Mouse (Mus musculus) thymus, postnatal 4 days (tissue): Measurements from ENCODE around the gene Tubg2.

Experiments
- DNase-seq: peaks from one replicate; pipeline ENCODE4 v3.0.0; 2021

Tubg2 gene

DNA sequence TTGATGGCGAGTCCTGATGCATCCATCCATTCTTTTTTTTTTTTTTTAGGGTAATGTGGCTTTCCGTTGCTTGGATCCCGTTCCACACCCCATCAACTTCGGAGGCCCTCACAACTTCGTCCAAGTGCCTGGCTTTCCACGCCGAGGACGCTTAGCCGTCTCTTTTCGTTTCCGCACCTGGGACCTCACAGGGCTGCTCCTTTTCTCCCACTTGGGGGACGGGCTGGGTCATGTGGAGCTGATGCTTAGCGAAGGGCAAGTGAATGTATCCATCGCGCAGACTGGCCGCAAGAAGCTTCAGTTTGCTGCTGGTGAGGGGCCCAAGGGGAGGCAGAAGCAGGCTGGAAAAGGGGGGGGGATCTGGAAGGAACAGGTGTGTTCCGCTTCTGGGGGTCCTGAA, 24.6 kb downstream of the Tubg2 start:
- no peak for DNase-seq

DNA sequence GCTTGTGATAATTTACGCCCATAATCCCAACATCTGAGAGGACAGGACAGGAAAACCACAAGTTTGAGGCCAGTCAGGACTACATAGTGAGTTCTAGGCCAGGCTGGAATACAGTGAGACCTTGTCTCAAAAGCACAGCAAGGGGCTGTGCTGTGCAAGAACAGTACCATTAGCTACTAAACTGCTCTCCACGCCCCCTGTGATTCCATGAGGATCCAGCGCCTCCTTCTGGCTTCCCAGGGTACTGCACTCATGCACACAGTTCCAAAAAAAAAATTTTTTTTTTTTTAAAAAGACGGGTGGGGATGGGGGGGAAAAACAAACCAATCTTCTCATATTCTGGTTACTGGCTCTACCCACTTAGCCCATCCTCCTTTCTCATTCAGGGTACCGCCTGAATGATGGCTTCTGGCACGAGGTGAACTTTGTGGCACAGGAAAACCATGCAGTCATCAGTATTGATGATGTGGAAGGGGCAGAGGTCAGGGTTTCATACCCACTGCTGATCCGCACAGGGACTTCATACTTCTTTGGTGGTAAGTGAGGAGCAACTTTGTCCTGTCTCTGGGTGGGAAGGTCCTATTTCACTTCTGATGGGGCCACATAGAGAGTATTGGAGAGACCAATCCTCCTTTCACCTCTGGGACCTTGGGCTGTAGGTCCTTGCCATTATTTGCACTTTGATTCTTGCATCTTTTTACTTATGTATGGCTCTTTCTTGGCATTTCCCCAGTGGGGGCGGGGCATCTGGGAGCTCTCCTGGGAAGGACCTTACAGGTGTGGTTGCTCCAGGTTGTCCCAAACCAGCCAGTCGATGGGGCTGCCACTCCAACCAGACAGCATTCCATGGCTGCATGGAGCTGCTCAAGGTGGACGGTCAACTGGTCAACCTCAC, 25.4 kb downstream of the Tubg2 start:
- DNase-seq, result peak; percentile 75

DNA sequence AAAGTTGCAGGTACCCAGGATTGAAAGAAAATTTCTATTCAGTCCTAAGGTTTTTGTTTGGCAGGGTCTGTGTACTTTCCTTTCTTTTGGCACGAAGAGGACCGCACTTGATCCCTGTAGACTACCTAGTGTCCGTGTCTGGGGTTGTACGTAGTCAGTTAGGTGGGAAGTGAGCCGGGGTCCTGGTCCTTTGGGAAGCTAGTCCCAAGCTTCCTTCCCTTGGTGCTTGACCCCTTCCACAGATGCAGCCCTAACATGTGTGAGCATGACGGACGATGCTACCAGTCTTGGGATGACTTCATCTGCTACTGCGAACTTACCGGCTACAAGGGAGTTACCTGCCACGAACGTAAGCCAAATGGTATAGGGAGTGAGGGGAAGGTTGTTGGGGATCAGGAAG, 26.3 kb downstream of the Tubg2 start:
- DNase-seq, result no peak

DNA sequence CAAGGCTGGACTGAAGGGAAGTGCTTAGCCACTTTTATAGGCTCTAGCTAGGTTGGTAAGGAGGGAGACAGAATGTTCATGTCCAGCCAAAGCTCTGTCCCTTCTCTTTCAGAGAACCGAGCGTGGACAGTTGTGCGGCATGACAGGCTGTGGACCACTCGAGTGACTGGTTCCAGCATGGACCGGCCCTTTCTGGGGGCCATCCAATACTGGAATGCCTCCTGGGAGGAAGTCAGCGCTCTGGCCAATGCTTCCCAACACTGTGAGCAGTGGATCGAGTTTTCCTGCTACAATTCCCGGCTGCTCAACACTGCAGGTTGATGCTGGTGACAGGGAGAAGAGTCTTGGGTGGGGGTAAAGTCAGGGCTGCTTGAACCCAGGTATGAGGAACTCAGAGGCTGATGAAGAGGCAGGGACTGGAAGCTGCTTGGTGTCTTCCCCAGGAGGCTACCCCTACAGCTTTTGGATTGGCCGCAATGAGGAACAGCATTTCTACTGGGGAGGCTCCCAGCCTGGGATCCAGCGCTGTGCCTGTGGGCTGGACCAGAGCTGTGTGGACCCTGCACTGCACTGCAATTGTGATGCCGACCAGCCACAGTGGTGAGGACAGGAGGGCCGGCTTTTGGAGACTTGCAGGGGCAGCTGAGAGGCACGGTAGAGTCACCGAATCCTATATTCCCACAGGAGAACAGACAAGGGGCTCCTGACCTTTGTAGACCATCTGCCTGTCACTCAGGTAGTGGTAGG, 27.2 kb downstream of the Tubg2 start:
- DNase-seq, result no peak

DNA sequence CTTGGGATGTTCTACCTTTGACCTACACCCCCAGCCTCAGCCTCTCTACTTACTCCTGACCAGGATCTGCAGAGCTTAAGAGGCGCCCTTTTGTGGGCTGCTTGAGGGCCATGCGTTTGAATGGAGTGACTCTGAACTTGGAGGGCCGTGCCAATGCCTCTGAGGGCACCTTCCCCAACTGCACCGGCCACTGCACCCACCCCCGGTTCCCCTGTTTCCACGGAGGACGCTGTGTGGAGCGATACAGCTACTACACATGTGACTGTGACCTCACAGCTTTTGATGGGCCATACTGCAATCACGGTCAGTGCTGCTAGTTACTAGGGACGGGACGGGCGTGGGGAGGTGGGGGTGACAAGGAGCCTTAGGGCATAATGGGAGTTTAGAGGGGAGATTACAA, 29.3 kb downstream of the Tubg2 start:
- no peak for DNase-seq

DNA sequence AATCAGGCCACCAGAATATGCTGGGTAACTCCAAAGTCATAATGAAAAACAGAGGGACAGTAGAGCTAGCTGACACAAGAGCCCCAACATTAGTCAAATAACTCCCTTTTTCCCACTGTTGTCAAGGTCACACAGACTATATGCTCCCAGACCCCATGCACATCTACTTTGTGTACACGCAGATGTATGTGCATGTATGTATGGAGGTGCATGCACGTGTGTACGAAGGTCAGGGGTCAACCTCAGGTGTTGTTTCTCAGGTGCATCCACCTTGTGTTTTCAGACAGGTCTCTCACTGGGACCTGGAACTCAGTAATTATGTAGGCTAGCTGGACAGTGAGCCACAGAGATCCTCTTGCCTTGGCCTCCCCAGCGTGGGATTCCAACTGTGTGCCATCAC, 29.7 kb downstream of the Tubg2 start:
- DNase-seq, result no peak

DNA sequence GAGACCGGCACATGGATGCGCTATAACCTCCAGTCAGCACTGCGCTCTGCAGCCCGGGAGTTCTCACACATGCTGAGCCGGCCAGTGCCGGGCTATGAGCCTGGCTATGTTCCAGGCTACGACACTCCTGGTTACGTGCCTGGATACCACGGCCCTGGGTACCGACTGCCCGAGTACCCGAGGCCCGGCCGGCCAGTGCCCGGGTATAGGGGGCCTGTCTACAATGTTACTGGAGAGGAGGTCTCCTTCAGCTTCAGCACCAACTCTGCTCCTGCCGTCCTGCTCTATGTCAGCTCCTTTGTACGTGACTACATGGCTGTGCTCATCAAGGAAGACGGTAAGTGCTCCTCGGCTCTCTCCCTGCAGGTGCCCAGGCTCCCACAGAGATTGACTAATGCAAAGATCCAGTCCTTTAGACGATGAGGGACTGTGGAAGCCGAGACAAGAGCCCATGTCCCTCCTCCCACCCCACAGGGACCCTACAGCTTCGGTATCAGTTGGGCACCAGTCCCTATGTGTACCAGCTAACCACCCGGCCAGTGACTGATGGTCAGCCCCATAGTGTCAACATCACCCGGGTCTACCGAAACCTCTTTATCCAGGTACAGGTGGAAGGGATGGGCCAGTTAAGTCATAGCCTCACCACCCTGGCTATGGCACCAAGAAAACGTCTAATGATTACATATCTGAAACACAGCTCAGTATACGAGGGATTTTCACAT, 31.0 kb downstream of the Tubg2 start:
- DNase-seq, result no peak

DNA sequence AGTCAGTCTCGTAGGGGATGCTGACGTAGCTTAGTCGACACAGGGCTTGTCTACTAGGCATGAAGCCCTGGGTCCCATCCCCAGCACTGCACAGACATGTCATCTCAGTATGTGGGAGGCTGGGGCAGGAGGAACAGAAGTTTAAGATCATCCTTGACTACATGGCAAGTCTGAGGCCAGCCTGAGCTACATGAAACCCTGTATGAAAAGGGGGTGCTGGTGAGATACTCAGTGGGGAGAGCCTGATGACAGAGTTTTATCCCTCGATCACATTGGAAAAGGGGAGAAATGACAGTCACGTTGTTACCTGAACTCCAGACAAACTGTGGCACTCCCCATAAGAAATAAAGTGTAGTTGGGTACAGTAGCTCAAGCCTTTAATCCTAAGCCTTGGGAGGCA, 31.8 kb downstream of the Tubg2 start:
- DNase-seq, result no peak

DNA sequence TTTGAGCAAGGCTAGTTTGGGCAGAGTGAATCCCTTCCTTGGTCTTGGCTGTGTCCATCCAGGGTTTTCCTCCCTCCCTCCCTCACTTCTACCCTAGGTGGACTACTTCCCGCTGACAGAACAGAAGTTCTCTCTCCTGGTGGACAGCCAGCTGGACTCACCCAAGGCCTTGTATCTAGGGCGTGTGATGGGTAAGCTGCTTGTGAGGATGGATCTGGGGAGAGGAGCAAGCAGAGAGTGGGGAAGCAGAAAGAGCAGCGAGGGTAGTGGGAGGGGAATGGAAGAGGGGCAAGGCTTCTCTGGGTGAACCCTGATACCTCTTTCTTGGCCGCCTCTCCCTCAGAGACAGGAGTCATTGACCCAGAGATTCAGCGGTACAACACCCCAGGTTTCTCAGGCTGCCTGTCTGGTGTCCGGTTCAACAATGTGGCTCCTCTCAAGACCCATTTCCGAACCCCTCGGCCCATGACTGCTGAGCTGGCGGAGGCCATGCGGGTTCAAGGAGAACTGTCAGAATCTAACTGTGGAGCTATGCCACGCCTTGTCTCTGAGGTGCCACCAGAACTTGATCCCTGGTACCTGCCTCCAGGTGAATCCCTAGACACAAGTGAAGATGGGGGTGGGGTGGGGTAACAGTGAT, 32.6 kb downstream of the Tubg2 start:
- no peak for DNase-seq

DNA sequence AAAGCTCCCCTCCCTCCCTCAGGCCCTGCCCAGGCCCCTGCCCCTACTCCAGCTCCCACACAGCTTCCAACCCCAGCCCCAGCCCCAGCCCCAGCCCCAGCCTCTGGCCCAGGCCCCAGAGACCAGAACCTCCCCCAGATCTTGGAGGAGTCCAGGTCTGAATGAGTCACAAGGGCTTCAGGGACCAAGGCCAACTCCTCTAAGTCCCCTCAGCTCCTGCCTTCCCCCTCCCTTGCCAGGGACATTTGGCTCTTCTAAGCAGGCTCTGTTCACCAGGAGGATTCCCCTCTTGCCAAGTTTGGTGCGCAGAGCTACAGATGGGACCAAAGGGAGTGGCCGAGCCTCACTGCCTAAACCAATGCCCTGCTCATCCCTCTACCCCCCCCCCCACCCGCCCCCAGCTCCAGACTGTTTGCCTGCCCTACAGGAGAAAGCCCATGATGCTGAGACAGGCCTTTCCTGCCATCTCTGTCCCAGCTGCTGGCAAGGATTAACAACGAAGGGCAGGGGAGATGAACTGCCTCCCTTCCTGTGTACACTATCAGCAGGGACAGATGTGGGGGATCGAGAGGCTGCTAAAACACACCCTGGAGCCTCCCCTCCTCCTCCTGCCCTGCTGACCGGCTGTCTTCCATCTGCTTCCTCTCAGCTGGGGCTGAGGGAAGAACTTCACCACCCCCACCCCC, 33.9 kb downstream of the Tubg2 start:
- no peak for DNase-seq

DNA sequence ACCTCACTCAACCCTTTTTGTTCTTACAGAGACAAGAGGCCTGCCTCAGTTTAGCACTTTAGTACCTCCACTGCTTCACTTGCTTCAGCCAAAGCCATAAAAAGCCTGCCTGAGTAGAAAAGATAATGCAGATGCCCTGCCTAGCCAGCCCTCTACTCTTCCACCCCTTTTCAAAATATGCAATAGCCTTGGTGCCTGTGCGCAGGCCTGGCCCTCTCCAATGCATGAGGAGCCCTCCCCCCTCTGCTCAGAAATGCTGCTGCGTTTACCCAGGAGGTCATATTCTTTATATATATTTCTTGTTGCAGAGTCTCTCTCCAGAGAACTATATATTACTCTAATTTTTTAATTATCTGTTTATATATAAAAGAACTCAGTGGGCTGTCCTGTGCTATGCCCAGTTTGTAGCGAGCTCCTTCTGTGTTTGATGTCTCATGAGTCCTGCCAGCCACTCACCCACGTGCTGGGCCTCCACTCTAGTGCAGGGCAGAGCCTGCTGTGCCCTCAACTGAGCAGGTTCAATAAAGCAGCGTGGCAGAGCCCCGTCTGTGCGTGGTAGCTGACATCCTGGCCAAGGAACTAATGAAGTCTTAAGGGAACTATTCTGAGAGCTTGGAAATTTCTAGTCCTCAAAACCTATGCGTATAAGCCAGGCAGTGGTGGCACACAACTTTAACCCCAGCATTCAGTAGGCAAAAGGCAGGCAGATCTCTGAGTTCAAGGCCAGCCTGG, 34.6 kb downstream of the Tubg2 start:
- DNase-seq, result no peak

DNA sequence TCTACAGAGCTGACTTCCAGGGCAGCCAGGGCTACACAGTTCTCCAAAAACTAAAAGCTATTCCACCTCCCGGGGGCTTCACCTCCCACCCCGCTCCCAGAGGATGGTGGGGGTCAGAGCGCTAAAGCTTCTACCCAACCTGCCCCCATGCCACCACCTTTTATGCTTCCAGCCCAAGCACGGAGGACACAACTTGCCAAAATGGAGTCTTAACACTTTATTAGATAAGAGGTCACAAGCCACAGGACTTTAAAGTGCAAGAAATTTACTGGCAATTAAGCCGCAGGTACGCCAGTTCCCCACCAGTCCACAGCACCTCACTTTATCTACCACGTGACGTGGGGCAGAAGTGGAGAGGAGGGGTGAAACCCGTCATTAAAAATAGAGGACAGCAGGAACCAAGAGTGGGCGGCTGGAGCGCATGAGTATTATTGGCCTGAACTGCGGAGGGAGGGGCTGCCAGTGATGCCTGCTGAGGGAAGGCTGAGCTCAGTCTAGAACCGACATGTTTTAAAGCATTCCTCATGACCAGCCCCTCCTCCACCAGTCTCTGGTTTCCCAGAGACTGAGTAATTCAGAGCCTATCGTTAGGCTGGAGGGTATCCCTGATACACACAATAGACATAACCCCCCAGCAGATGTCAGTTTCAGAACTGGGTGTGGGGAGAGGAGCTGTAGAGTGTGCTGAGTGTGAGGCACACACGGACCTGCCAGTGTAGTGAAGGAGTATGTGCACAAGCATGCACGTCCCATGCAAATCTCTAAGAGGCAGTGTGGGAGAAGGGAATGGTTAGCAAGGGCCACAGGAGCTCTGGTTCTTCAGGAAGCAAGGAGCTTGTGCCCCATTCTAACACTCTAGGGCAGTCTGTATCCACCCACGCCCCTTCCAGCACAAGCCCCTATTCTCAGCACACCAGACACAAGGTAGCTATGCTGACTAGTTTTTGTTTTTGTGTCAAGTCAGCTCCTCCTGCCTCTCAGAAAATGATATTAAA, 35.5 kb downstream of the Tubg2 start:
- no peak for DNase-seq

DNA sequence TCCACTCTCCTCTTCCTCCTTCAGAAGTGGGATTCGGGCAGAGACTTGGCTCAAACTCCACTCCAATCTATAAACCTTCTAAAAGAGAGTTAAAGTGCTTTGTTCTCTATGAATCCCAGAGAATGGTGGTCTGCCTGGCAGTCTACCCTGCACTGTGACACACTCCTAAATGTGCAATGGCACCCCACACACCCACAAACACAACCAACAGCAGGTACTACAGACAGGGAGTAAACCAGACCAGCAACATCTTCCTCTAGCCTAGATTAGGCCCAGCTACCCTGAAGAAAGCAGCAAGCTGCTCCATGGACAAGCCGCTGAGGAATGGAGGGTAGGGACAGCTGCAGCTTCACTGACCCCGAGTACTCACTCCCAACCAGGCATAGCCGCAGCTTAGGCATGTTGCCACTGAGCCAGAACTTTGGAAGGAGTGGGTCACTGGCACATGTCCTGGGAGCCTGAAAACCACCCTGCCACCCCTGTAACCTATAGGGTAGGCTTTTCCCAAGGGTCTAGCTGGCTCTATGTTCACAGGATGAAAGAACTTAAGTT, 36.3 kb downstream of the Tubg2 start:
- DNase-seq, result no peak

DNA sequence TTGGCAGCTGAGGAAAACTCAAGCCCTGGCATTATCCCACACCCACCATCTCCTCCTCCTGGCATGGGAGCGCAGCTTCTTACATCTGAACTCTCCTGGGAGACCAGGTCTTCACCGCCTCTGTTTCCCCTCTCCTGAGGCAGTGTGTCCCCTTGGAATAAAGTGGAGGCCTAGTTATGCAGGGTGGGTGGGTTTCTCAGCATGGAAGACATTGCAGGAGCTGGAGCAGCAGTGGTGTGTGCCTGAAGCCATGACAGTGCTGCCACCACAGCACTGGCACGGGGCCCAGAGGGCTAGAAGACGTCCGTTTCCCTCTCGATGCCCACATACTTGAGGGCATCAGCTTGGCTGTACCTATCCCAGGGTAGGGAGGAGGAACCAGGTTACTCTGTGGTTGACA, 36.9 kb downstream of the Tubg2 start:
- no peak for DNase-seq

DNA sequence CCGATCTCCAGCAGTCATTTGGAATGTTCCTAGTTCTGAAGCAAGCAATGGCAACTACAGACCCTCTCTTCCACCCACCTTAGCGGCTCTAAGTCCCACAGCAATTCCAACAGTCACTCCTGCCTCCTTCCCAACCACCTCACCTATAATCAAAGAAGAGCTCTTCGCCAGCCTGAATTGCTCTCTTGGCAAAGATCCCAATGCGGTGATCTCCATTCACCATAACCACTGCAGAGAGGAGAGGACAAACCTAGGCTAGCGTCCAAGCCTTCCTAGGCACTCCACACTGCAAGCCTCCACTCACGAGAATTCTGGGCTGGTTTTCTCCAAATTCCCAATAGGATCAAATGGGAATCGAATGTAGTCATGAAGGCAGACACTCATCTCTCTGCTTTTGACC, 37.4 kb downstream of the Tubg2 start:
- DNase-seq, result no peak

DNA sequence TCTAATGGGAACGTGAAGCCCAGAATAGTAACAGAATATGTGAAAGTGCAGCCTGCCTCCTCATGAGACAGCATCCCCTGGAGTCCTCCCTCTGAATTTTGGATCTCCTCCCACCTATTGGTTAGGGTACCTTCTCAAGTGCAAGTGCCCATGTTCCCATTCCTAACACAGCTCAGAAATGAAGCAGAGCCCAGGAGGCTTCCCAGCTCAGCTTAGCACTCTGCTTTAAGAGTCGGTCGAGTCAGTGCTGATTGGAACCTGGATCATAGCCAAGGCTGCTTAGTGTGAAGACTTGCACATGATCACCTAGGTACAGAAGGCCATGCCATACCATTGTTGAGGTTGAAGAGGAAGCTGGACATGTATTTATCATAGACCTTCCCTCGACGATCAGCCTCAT, 38.4 kb downstream of the Tubg2 start:
- no peak for DNase-seq

DNA sequence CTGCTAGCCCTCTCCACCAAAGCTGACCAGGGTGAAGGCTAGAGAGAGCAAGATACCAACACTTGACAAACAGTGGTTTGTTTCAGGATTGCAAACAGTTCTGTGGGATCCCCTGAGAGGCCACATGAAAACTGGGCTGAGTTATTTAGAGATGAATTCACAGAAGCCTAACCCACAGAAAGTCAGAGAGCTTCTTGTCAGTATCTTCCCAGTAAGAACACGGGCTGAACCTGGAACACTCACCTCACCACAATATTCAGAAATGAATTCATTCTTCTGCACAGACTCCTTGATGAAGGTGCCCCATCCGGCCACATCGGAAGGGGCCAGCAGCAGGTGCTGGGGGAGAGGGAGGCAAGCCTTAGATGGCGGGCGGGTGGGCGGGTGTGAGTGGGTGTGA, 38.9 kb downstream of the Tubg2 start:
- peak; percentile 48 for DNase-seq

DNA sequence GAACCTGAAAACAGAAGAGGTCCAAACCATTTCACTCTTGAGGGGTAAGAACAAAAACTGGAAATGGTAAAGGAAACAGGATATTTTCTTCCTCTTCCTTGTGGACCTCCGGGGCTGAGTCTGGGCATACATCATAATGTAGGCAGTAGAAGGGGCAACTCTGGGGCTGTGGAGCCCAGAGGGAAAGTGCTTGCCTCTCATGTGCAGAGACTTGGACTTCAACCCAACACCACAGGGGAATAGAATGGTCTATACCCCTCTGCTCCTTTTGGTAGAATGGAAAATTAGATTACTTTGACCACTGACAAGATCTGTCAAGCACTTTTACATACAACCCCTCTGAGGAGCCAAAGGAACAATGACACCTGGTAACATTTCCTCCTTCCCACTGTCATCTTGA, 39.4 kb downstream of the Tubg2 start:
- no peak for DNase-seq

DNA sequence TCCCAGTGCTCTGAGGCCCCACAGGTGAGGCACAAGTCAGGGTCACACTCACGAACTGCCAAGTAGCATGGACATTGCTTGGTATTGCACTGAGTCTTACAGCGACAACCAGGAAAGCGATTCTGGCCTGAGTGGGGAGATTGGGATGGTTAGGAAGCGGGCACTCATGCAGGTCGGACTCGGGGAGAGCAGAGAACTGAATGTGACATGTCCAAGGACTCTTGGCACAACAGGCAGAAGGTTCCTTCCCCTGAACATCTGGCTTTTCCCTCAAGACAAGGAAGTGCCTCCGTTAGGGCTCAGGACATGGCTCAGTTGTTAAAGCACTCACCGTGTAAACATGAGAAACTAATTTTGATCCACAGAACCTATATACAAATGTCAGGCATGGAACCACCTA, 39.9 kb downstream of the Tubg2 start:
- DNase-seq, result no peak

DNA sequence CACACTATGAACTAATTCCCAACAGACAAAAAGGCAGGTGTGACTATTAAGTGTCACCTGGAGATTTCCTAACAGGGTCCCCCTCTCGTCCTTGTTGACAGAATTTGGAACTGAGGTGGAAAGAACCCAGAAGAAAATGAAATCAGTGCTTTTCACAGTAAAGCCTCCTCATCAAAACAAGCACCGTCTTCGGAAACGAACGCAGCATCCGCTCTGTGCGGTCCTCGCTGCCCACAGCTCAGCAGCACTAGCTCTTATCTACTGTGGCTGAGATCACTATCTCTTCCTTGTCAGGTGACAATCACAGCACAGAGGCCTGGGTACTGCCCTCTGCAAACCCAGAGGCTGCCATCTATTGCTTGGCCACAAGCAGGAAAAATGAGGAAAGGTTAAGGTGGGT, 40.5 kb downstream of the Tubg2 start:
- no peak for DNase-seq
